Mouse (Mus musculus) hindbrain, embryonic 11.5 days (tissue): Measurements from ENCODE around the gene Mylk. TPM values are rescaled to one million over a fixed set of nuclear protein-coding genes. Genes with fewer than 3 reads are reported as not detected.

Source experiments
- ATAC-seq: fragments of 200-750 bp; cut with Nextera tagmentation; 2 replicates; pipeline ENCODE4 v1.8.0; 2017; ENCODE audit warnings: mild to moderate bottlenecking, moderate TSS enrichment, moderate library complexity; ENCODE audit not compliant: low FRiP score
- DNase-seq: peaks from one replicate; pipeline ENCODE4 v3.0.0-alpha.2; 2015; ENCODE audit warnings: low spot score
- H3K27ac ChIP-seq: fragments of 300-500 bp; sonication (generic); 2 replicates; pipeline ENCODE4 v1.5.1; 2014; ENCODE audit warnings: mild to moderate bottlenecking, low read depth, low read length
- H3K27me3 ChIP-seq: fragments of 300-500 bp; sonication (generic); 2 replicates; pipeline ENCODE4 v1.6.1; 2014; ENCODE audit warnings: mild to moderate bottlenecking, low read length, moderate library complexity, mixed read lengths; ENCODE audit not compliant: control insufficient read depth, insufficient read depth
- H3K36me3 ChIP-seq: fragments of 300-500 bp; sonication (generic); 2 replicates; pipeline ENCODE4 v1.6.1; 2014; ENCODE audit warnings: mild to moderate bottlenecking, low read length, moderate library complexity, mixed read lengths; ENCODE audit not compliant: control insufficient read depth, insufficient read depth
- H3K4me1 ChIP-seq: fragments of 300-500 bp; sonication (generic); replicated peaks from 2 replicates; pipeline ENCODE4 v1.6.1; 2014; ENCODE audit warnings: low read length, mixed read lengths; ENCODE audit not compliant: control insufficient read depth, insufficient read depth
- H3K4me2 ChIP-seq: fragments of 300-500 bp; sonication (generic); replicated peaks from 2 replicates; pipeline ENCODE4 v1.6.1; 2014; ENCODE audit warnings: mild to moderate bottlenecking, low read depth, low read length
- H3K4me3 ChIP-seq: fragments of 300-500 bp; sonication (generic); 2 replicates; pipeline ENCODE4 v1.5.1; 2014; ENCODE audit warnings: low read depth, low read length
- H3K9ac ChIP-seq: fragments of 300-500 bp; sonication (generic); 2 replicates; pipeline ENCODE4 v1.6.1; 2014; ENCODE audit warnings: low read depth, low read length
- H3K9me3 ChIP-seq: fragments of 300-500 bp; sonication (generic); 2 replicates; pipeline ENCODE4 v1.6.1; 2016; ENCODE audit warnings: low read length; ENCODE audit not compliant: control insufficient read depth
- WGBS: fragments of 180-500 bp; shearing (Covaris S2); extraction: QIAGEN DNeasy Blood & Tissue Kit; methylation state at CpG from one replicate; pipeline ENCODE4 v1.1.7; 2014; 5-methylcytosine and 5-hydroxymethylcytosine counted together
- polyA plus RNA-seq: library from polyadenylated mRNA; unstranded; fragments of >200 nt; fragmentation: Nextera tagmentation; extraction: Ambion mirVana; gene quantifications from 2 replicates; pipeline ENCODE4 v1.2.1, GENCODE M21; 2014

Gene Mylk
- polyA plus RNA-seq, 1 experiment from 2014 or later = 4.5 TPM

DNA sequence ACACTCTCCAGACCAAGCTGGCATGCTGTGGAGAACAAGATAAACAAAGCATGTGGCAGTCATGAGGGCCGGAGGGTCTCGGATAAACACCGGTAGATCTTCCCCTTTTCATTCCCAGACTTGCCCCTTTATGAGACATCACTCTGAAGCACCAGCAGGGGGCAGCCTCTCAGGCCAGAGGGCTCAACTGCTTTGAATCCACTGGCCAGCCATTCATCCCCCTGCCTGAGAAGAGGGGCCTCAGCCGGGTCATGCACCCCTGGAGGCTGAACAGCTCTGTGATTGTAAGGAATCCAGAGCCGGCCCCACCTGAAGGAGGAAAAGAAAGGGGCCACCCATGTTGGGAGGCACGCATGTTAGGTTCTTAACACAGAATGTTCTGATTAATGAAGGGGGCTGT lies 175.2 kb downstream of the Mylk start:
- ATAC-seq (no peak), DNase-seq (peak; percentile 73)
- no peaks in the 10 kb centered on the region for H3K9me3 ChIP-seq
- H3K4me2 ChIP-seq = no peak overlapping the region
- 12% methylated on average over 6 of the region's 6 CpGs for WGBS
- no peak overlapping the region for H3K9ac ChIP-seq
- H3K27me3 ChIP-seq = no peaks in the 10 kb centered on the region
- H3K4me3 ChIP-seq = no peak overlapping the region
- no peak overlapping the region for H3K27ac ChIP-seq
- 0 out of 2 replicates have a peak, but pooled peaks cover 2% of the 10 kb centered on the region for H3K4me1 ChIP-seq
- no peaks in the 10 kb centered on the region for H3K36me3 ChIP-seq

DNA sequence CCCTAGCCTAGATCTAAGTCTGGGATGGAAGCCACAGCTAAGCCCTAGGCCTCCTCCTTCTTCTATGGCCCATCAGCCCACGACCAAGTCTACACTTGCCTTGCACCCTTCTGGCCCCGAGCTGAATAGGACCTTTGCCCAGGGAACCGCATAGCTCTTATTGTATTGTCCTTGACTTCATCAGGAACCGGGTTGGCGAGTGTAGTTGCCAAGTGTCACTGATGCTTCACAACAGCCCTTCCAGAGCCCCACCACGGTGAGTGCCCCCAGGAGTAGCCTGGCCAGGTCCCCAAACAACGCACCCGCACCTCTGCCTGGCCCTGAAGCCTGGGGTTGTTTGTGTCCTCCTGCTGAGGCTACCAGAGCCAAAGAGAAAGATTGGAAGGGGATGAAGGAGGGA lies 175.9 kb downstream of the Mylk start:
- H3K9me3 ChIP-seq = no peaks in the 10 kb centered on the region
- no peaks in the 10 kb centered on the region for H3K36me3 ChIP-seq
- H3K9ac ChIP-seq = no peak overlapping the region
- no peak overlapping the region for H3K4me3 ChIP-seq
- no peaks in the 10 kb centered on the region for H3K27me3 ChIP-seq
- H3K4me2 ChIP-seq = no peak overlapping the region
- H3K4me1 ChIP-seq = 0 out of 2 replicates have a peak, but pooled peaks cover 2% of the 10 kb centered on the region
- DNase-seq (no peak), ATAC-seq (no peak)
- no peak overlapping the region for H3K27ac ChIP-seq
- 67% methylated on average over 8 of the region's 8 CpGs for WGBS

DNA sequence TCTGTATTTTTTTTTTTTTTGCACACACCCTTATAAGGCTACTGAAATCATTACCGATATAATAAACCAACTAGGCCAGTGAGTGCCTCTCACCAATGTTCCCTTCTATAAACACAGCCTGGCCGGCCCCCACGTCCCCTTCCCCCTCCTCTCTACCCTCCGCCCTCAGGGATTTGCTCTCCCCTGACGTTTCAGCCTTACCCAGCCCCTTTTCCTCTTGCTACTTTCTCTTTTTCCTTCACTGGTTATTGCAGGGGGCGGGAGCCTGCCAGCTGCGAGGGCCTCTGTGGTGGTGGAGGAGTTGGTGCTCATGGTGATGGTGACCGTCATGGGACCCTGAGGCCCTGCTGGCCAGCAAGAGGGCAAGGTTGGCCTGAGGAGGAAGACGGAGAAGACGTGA lies 176.3 kb downstream of the Mylk start:
- 76% methylated on average over 10 of the region's 10 CpGs for WGBS
- ATAC-seq (no peak), DNase-seq (no peak)
- Histone ChIP-seq H3K4me1 (0 out of 2 replicates have a peak, but pooled peaks cover 2% of the 10 kb centered on the region), H3K36me3 (no peaks in the 10 kb centered on the region), H3K9me3 (no peaks in the 10 kb centered on the region), H3K9ac (no peak overlapping the region), H3K27me3 (no peaks in the 10 kb centered on the region), H3K4me3 (no peak overlapping the region), H3K27ac (no peak overlapping the region), H3K4me2 (no peak overlapping the region)

DNA sequence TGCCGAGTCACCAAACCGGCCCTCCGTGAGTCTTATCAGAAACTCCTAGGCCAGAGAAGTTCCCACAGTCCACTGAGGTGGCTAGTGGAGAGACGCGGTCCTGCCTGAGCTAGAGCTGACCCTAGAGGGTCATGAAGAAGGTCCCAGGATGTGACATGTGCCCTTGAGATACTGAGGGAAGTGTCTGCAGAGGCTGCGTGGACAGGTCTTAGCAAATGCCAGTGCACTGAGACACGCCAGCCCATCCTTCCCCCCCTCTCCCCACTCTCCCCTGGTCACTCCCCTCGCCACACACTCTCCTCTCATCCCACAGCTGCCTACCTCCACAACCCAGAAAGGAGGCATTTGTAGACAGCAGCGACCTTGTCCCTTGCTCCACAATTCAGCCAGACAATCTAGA lies 178.6 kb downstream of the Mylk start:
- H3K27me3 ChIP-seq = no peaks in the 10 kb centered on the region
- H3K4me1 ChIP-seq = 0 out of 2 replicates have a peak, but pooled peaks cover 2% of the 10 kb centered on the region
- H3K27ac ChIP-seq = no peak overlapping the region
- H3K4me2 ChIP-seq = no peak overlapping the region
- ATAC-seq = no peak
- no peak overlapping the region for H3K9ac ChIP-seq
- no peak for DNase-seq
- no peaks in the 10 kb centered on the region for H3K36me3 ChIP-seq
- 79% methylated on average over 9 of the region's 9 CpGs for WGBS
- H3K4me3 ChIP-seq = no peak overlapping the region
- no peaks in the 10 kb centered on the region for H3K9me3 ChIP-seq

DNA sequence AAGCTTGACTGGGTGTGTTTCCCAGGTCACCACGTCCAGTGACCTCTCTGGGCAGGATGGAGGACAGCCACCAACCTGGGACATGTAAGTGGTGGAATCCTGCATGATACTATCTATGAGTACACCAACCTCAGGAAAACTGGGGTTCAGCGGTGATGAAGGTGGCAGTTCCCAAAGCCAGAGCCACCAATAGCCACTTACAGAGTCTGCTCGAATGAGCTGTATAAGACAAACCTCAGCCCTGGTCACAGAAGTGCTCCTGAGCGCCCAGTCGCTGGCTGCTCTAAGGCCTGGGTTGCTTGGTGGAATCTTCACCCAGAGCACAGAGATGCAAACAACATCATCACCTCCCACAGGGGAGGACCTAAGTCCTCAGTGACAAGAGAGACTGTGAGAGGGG lies 179.3 kb downstream of the Mylk start:
- Histone ChIP-seq H3K27me3 (no peaks in the 10 kb centered on the region), H3K9ac (no peak overlapping the region), H3K9me3 (no peaks in the 10 kb centered on the region), H3K4me2 (no peak overlapping the region), H3K4me3 (no peak overlapping the region), H3K4me1 (0 out of 2 replicates have a peak, but pooled peaks cover 2% of the 10 kb centered on the region), H3K27ac (no peak overlapping the region), H3K36me3 (no peaks in the 10 kb centered on the region)
- no peak for ATAC-seq
- no peak for DNase-seq
- 70% methylated on average over 5 of the region's 5 CpGs for WGBS

DNA sequence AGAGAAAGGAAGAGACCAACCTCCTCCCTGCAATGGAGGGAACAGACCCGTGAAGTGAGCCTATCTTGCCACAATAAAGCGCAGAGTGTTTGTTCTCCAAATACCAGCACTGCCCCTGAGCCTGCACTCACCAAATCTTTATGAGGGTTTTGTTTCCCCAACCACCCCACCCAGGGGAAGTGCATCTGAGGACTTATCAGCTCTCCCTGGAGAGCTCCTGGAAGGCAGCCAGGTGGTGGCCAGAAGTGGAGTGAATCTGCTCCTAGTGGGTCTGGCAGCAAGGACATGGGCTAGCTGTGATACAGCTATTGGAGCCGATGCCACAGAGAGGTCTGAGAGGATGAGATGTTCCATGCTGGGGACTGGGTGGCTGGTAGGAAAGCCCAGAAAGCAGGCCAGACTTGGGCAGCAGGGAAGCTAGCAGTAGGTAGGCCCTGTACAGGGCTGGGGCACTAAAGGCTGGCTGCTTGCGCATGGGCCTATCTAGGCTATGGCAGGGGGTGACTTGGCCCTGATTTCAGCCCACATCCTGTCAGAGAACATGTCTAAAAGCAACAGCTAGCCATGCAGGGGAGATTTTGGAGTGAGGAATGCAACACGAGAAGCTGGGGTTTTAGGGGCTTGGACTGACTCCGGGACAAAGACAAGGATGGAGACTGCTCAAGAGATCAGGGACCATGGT lies 180.1 kb downstream of the Mylk start:
- Histone ChIP-seq H3K9ac (no peak overlapping the region), H3K9me3 (no peaks in the 10 kb centered on the region), H3K27ac (no peak overlapping the region), H3K36me3 (no peaks in the 10 kb centered on the region), H3K4me3 (no peak overlapping the region), H3K27me3 (no peaks in the 10 kb centered on the region), H3K4me1 (0 out of 2 replicates have a peak, but pooled peaks cover 2% of the 10 kb centered on the region), H3K4me2 (no peak overlapping the region)
- DNase-seq (no peak), ATAC-seq (no peak)
- 74% methylated on average over 6 of the region's 6 CpGs for WGBS

DNA sequence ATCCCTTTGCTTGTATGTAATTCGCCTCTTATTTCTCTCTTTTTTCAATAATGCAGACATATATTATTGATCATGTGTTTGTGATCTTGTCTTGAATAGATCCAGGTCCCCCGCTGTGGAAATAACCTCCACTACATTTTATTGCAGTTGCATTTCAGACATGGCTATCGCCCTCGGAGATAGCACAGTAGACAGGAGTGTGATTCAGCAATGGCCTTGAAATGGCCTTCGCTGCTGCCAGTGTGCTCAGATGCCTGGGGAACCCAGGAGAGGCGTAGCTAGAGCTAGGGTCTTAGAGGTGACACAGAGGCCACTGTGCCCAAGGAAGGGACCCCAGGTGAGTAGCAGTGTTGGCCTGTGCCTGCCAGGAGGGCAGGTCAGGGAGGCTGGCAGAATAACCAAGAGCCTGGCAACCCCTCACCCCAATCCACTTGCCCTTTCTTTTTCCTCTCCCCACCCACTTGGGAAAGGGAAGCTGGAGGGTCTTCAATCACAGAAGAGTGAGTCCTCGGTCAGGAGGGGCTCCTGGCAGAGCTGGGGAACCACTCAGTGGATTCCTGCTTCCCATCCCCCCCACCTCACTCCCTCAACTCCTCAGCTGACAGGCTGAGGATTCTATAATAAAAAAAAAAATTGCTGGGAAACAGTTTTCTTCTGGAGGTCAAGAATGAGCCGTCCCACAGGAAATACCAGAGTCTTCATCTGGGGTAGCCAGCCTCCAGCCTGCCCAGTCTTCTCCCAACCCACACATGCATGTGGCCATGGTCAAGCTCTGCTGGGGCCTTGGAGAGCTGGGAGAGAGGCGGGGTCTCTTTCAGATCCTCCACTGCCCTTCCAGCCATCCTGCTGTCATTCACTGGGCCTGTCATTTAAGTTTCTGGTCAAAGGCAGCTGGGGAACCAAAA lies 181.8 kb downstream of the Mylk start:
- Histone ChIP-seq H3K9me3 (no peaks in the 10 kb centered on the region), H3K4me3 (no peak overlapping the region), H3K9ac (no peak overlapping the region), H3K27ac (no peak overlapping the region), H3K4me1 (no peaks in the 10 kb centered on the region), H3K36me3 (no peaks in the 10 kb centered on the region), H3K27me3 (no peaks in the 10 kb centered on the region), H3K4me2 (no peak overlapping the region)
- 76% methylated on average over 9 of the region's 9 CpGs for WGBS
- DNase-seq (no peak), ATAC-seq (no peak)

DNA sequence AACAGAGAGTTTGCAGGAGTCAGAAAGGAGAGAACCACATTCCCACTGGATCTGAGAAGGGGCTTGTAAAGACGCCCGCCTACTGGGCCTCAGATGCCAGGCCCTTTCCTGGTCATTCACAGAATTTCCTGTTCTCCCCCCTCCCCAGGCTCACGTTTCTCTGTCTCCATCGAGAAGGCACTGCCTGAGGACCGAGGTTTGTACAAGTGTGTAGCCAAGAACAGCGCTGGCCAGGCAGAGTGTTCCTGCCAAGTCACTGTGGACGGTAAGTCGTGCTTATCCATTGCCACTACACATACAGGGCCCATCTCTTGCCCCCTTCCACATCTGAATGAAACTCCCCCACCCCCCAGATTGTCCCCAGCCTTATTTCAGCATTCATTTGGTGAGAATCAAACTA lies 184.7 kb downstream of the Mylk start:
- DNase-seq (no peak), ATAC-seq (no peak)
- Histone ChIP-seq H3K9ac (no peak overlapping the region), H3K4me2 (no peak overlapping the region), H3K4me1 (no peaks in the 10 kb centered on the region; the same call in 1 of the 2 replicates), H3K27ac (no peak overlapping the region), H3K27me3 (no peaks in the 10 kb centered on the region), H3K4me3 (no peak overlapping the region), H3K9me3 (no peaks in the 10 kb centered on the region), H3K36me3 (no peaks in the 10 kb centered on the region)
- 77% methylated on average over 8 of the region's 8 CpGs for WGBS
